Mouse (Mus musculus): Measurements from ENCODE around the gene Gabbr2.

DNA sequence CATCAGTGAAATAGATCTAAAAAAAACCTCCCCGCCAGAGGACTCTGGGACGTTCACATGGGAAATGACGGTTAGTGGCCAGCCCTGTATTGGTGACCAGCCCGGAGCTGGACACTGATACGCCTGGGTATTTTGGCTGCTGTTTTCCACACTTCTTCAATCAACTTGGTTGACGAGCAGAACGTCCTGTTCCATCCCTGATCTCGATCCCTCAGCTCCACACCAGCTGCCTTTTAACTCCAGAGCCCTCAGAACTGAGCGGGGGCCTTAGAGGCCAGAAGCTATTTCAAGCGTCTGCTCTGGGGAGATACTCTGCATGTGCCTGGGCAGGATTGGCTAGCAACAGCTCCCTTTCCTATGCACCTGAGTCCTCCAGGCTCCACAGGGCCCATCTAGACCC is 177.4 kb downstream of the Gabbr2 start:
- TF ChIP-seq CTCF (IDR thresholded peaks at IDR 0.05; ENCODE audit: borderline replicate concordance, insufficient read depth, low read depth, low read length) (no peak), POLR2A (IDR thresholded peaks at IDR 0.05; ENCODE audit: borderline replicate concordance, insufficient read depth, low read length) (no peak)

Measured in cerebellum, adult 2 months (tissue).